Mouse (Mus musculus): ENCODE measurements at regions not wholly inside any gene's neighbourhood (a gene's known extent, or its start where the extent isn't known, plus 50 kb on each side); places are given as distances from the start of the nearest gene placed in this dataset.

DNA sequence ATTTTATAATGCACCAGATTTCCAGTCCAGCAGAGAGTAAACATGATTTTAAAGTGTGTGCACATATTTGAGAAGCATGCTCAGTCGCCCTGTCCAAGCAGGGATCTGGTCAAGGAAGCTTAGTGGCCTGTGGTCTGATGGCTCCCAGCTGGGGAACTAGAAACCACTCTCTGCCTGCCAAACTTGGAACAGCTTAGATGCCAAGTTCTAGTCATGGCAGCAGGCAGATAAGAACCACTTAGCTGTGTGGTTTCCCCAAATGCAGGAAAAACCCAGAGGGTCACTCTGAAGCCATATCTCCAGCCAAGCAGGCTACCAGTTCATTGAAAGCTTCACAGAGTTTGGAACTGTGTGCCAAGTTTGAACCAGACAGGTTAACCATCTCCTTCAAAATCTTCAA, 86.1 kb downstream of the Fam114a2 start:
- POLR2A ChIA-PET: interaction anchor here in 1 of 4 experiments (0.5 to 1.2 kb wide), 2 partner anchors 41 kb away, joined by 3 to 4 read pairs; no protein-coding TSS in a partner anchor
- CTCF ChIA-PET: interaction anchor here (0.6 to 1.6 kb wide), 8 partner anchors 32 to 356 kb away, joined by 3 to 6 read pairs (median 3); no protein-coding TSS in a partner anchor

DNA sequence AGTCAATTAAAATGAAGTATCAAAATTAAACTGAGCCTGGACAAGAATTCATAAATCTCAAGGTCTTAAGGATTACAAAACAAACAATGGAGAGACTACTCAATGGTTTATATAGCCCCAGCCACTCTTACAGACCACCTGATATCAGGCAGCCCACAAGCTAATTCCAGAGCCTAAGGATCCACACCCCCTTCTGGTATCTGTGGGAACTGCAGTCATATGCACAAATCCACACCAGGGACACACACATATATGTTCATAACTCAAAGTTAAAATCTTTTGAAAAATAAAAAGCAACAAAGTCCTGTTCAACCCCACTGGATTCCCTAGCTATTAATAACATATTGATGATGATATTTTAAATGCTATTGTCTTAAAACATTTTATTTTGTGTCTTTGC, 86.5 kb downstream of the Fam114a2 start:
- POLR2A ChIA-PET: interaction anchor here in 1 of 4 experiments (0.5 to 1.2 kb wide), 2 partner anchors 40 to 41 kb away, joined by 3 to 4 read pairs; no protein-coding TSS in a partner anchor
- CTCF ChIA-PET: interaction anchor here in 3 of 4 experiments (1.1 to 1.6 kb wide), 5 partner anchors 33 to 357 kb away, joined by 3 to 6 read pairs (median 3); no protein-coding TSS in a partner anchor

DNA sequence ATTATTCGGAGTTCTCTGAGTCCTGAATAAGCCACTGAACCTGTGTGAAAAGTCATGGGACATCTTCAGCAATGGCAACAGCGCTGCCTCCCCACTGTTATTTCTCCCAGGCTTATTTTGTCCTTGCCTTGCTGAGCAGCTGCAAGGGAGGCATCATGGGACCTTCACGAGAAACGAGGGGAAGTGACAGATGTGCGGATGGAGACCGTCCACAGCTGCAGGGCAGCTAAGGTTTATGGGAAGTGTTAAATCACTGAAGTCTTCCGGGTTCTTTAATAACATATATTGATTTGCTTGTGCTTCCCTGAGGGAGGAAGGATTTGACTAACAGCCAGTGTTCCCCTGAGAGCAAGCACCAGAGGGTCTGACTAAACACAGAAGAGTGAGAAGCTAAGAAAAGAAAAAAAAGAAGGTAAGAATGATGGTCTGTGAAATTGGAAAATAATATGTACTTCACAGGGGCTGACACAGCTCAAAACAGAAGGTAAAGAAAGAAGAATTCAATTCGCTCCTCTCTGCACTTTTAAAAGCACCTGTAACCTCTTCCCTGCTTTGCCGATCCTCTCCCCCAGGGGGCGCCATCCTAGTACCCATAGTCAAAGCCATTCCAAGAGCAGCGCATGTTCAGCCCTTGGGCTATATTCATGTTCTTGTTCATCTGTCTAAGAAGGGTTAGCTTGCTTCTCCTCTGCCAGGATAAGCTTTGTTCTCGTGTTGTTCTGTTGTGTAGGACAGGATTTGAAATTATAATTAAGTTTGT, 92.2 kb downstream of the Fam114a2 start:
- ChIA-PET POLR2A (interaction anchor here in 1 of 4 experiments (0.6 to 1.7 kb wide), 2 partner anchors 20 to 25 kb away, joined by 3 read pairs; no protein-coding TSS in a partner anchor), CTCF (interaction anchor here in 3 of 4 experiments (0.6 to 1.9 kb wide), 7 partner anchors 17 to 352 kb away, joined by 3 to 5 read pairs (median 3); no protein-coding TSS in a partner anchor)

DNA sequence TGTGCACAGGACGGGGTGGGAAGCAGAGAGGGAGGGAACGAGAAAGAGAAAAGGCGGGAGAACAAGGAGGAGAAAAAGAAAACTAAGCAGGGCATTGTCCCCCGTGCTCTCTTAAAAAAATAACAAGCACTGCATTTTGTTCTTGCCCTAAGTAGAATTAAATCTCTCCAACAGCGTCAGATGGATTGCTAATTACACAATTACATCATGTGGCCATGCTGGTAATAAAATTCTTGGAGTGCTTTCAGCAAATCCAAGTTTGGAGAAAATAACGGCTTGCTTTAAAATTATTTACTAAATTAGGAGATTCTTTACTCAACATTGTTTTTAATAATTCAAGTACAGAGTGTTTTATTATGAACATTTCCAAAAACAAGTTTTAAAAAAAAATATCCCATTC, 99.0 kb downstream of the Fam114a2 start:
- CTCF ChIA-PET: no interaction called here
- POLR2A ChIA-PET: no interaction called here

DNA sequence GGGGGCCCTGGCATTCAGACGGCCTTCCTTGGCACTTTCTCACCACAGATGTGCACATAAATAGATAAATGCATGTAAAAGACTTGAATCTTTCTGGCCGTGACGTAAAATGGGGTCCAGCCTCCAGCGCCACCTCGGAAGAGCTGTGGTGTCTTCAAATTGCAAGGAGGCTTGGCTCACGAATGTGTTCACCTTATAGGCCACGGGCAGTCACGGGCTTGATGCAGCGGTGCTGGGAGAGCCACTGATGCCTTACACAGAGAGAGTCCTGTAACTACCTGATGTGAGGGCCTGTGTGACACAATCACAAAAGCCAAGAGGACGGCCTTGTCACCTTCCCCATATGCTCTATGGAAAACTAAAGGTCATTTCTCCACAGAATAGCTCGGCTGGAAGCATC, 102.4 kb downstream of the Fam114a2 start:
- ChIA-PET POLR2A (no interaction called here), CTCF (no interaction called here)

DNA sequence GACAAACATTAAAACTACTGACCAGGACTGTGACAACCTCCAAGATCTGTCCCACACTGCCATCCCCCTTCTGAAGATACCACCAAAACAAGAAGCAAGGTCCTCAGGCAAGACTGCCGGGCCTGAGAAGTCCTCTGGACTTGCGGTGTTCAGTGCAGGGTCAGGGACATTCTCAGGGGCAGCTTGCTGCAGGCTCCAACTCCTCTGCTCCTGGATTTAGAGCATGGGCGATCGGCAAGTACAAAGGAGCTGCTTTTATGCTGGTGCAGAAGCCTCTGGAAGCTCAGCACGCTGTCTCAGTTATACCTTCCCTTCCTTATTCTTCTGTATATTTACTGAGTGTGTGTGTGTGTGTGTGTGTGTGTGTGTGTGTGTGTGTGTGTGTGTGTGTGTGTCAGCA, 103.2 kb downstream of the Fam114a2 start:
- CTCF ChIA-PET: no interaction called here
- POLR2A ChIA-PET: interaction anchor here in 1 of 4 experiments (0.8 kb wide), 1 partner anchor 481 kb away, joined by 3 read pairs; no protein-coding TSS in a partner anchor

DNA sequence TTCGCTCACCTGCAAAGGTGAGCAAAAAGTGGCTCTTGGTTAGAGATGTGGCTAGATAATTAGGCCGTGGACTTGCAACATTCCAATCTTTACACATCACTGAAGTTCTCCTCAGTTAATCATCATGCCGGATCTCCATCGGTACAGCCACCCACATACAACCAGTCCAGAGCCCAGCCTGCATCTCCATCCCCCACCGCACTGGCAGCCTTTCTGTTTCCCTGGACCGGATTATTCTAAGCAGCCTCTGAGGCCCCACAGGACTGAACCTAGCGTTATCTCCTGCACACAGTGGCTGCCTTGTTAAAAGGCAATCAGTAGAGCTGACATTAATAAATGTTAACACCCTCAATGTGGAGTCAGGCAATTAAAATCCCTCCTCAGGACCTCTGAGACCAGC, 103.7 kb downstream of the Fam114a2 start:
- ChIA-PET POLR2A (interaction anchor here in 1 of 4 experiments (0.8 kb wide), 1 partner anchor 482 kb away, joined by 3 read pairs; no protein-coding TSS in a partner anchor), CTCF (no interaction called here)

DNA sequence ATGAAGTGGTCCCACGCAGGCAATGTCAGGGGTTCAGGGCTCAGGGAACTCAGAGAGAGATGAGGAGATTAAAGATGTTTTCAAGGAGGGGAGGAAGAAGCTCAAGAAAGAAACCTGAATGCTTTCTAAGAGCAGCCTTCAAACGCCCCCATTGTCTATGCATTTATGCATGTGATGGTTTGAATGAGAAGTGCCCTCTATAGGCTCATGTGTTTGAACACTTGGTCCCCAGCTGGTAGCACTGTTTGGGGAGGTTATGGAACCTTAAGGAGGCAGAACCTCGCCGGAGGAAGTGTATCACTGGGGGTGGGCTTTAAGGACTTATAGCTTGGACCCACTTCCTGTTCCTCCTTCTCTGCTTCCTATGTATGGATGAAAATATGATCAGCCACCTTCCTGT, 105.1 kb downstream of the Fam114a2 start:
- POLR2A ChIA-PET: no interaction called here
- CTCF ChIA-PET: interaction anchor here in 1 of 4 experiments (1.1 kb wide), 1 partner anchor 103 kb away, joined by 3 read pairs; no protein-coding TSS in a partner anchor

DNA sequence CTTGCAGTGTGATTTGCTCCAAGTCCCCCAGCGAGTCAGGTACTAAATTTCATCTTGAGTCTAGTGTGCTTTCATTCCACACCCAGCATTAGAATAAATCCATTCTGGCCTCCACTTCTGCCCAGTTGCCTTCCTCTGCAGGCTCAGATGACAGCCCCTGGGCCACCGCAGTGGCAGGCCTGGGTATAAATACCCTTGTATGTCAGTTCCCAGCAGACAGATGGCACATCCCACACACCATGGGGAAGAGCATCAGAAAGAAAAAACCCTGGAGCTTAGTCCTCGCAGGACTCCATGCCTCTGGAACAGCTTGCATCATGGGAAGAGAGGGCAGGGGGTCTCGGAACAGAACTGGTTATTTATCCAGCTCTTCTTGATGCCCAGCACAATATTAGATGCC, 105.7 kb downstream of the Fam114a2 start:
- ChIA-PET POLR2A (no interaction called here), CTCF (interaction anchor here in 1 of 4 experiments (1.1 kb wide), 1 partner anchor 102 kb away, joined by 3 read pairs; no protein-coding TSS in a partner anchor)

DNA sequence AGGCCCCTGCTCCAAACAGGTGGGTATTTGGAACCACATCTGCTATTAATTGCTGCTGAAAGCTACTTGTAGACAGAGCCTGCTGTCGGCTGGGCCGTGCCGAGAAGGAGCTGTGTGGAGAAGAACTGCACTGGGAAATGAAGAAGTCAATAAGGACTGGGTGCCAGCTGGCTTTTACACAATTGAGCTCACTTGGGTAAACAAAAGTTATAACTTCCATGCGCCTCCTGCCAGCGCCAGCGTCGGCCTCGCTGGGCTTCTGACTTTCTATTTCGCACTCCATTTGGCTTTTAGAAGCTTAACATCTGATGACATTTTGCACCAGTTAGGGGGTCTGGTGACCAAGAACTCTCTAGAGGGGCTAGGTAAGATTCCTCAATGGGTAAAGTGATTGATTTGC, 114.2 kb downstream of the Fam114a2 start:
- POLR2A ChIA-PET: no interaction called here
- CTCF ChIA-PET: interaction anchor here in 2 of 4 experiments (0.6 to 1.1 kb wide), 2 partner anchors 22 to 64 kb away, joined by 3 to 4 read pairs; no protein-coding TSS in a partner anchor

DNA sequence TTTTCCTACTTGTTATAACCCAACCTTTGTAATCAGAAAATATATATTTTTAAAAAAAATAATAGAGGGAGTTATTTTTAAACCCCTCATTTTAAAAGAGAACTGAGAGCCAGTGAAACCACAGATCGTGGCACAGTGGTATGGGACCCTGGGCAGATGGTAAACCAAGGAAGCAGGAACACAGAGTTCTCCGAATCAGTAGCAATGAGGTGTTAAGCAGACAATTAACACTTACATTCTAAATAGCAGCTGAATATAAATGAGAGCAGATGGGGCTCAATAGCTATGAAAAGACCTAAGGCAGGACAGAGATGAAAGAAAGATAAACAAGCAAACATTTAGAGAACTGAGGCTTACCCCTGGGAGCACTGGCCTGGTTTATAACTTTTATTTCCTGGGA, 116.8 kb downstream of the Fam114a2 start:
- POLR2A ChIA-PET: interaction anchor here in 1 of 4 experiments (1.5 kb wide), 1 partner anchor 24 kb away, joined by 3 read pairs; no protein-coding TSS in a partner anchor
- CTCF ChIA-PET: no interaction called here

DNA sequence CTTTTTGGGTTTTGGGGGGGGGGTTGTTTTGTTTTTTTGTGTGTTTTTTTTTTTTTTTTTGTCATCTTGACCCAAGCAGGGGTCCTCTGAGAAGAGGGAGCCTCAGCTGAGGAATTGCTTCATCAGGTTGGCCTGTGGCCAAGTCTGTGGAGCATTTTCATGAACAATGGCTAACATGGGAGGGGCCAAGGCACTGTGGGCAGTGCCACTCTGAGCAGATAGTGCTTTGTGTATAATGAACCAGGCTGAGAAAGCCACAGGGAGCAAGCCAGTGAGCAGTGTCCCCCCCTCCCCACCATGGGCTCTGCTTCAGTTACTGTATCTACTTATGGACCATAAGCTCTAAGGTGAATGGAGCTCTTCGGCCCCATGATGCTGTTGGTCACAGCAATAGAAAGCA, 119.1 kb downstream of the Fam114a2 start:
- CTCF ChIA-PET: no interaction called here

DNA sequence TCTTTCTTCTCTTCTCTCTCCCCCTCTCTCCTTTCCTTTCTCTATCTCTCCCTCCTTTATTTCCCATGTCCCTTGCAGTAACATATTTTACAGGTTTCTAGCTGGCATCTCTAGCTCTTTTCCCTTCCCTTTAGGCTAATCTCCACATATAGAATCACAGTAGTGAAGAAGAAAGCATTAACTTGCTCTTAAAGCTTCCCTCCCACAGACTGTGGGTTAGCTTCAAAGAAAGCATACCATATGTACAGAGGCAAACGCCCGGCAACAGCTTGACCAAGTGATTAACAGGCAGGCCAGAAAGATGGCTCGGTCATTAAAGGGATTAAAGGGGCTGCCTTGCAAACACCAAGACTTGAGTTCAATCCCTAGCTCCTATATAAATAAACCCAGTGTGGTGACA, 122.0 kb downstream of the Fam114a2 start:
- POLR2A ChIA-PET: interaction anchor here in 1 of 4 experiments (0.6 kb wide), 1 partner anchor 296 kb away, joined by 3 read pairs; no protein-coding TSS in a partner anchor
- CTCF ChIA-PET: interaction anchor here in 1 of 4 experiments (0.7 kb wide), 1 partner anchor 71 kb away, joined by 5 read pairs; no protein-coding TSS in a partner anchor

More for the DNA sequence above, 119.1 kb downstream of the Fam114a2 start:
- POLR2A ChIA-PET: interaction anchor here in 1 of 4 experiments (0.7 kb wide), 1 partner anchor 467 kb away, joined by 7 read pairs; no protein-coding TSS in a partner anchor

DNA sequence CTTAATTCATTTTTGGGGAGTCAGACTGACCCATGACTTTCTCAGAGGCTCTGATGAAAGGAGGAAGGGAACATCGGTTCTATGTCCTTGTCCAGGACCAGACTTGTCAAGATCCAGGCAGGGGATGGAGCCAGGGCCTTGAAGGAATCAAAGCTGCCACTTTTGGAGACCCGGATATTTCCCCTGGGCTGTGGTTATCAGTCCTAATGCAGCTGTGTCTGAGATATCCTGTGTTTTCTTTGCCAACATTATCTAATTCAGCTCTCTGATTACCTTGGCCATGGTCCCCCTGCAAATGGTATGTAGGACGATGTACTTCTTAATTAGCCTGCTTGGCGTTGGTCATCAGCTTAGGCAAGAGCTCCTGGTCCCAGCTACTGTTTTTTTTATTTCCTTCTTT, 127.6 kb downstream of the Fam114a2 start:
- POLR2A ChIA-PET: interaction anchor here in 1 of 4 experiments (0.6 kb wide), 1 partner anchor 43 kb away, joined by 4 read pairs; no protein-coding TSS in a partner anchor
- CTCF ChIA-PET: interaction anchor here in 1 of 4 experiments (1.1 kb wide), 1 partner anchor 76 kb away, joined by 3 read pairs; no protein-coding TSS in a partner anchor

Measured in embryonic stem cell, embryonic (primary cell).